Mouse (Mus musculus): ENCODE measurements around the gene Auh. TPM values are rescaled to one million over a fixed set of nuclear protein-coding genes. Genes with fewer than 3 reads are reported as not detected.

Gene Auh
- polyA plus RNA-seq, 1 experiment from 2014 or later: 64.6 TPM

DNA sequence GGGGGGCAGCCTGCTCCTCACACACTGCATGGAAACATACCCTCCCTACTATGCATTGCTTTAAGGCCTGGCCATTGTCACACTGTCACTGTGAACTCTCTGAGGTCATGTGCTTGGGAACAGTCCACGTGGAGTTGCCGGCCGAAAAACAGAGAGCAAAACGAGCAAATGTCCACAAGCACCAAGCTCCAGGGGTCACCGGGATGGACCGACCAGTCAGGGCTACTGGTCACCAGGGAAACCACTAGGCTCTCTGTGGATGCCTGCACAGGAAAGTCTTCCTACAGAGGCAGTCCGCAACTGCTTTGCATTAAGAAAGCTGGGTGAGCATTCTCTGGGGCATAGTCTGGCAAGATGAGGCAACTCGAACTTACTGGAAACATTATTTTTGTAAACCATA lies 82.0 kb downstream of the Auh start:
- Histone ChIP-seq H3K4me1 (replicated peaks) (peaks cover 20% of the 10 kb centered on the region), H3K36me3 (no peaks in the 10 kb centered on the region), H3K27me3 (no peaks in the 10 kb centered on the region), H3K4me3 (no peak overlapping the region), H3K27ac (no peak overlapping the region), H3K9ac (0 out of 2 replicates have a peak overlapping the region, but pooled peaks have one; percentile 19), H3K9me3 (no peaks in the 10 kb centered on the region), H3K4me2 (no peak overlapping the region)
- ATAC-seq (ENCODE audit: low FRiP score): no peak
- 66% methylated on average over 8 of the region's 8 CpGs for WGBS

DNA sequence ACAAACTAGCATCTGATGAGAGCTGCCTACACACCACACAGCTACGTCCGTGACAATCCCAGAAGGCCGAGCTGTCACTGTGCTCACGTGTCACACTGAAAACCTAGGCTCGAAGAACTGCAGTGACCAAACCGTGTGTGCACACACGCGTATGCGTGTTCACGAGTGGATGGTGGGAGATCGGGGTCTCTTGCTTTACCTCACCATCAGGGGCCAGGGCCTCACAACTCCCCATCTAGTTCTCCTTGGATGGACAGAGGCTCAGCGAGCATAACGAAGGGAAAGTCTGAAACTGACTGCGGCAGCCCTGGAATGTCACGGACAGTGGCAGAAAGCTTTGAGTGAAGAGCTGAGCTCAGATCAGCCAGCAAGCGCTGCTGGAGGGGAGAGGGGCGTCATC lies 82.4 kb downstream of the Auh start:
- Histone ChIP-seq H3K9me3 (no peaks in the 10 kb centered on the region), H3K4me3 (no peak overlapping the region), H3K27ac (no peak overlapping the region), H3K36me3 (no peaks in the 10 kb centered on the region), H3K4me1 (replicated peaks) (peaks cover 20% of the 10 kb centered on the region), H3K4me2 (no peak overlapping the region), H3K9ac (0 out of 2 replicates have a peak overlapping the region, but pooled peaks have one; percentile 19), H3K27me3 (no peaks in the 10 kb centered on the region)
- WGBS: 84% methylated on average over 17 of the region's 17 CpGs
- no peak for ATAC-seq (ENCODE audit: low FRiP score)

- no peak overlapping the region for H3K9ac ChIP-seq
- ATAC-seq (ENCODE audit: low FRiP score): no peak
- H3K9me3 ChIP-seq: no peaks in the 10 kb centered on the region
- H3K4me3 ChIP-seq: no peak overlapping the region
- H3K4me1 ChIP-seq (replicated peaks): peaks cover 20% of the 10 kb centered on the region
- WGBS: 92% methylated on average over 4 of the region's 4 CpGs
- H3K27me3 ChIP-seq: no peaks in the 10 kb centered on the region
- H3K4me2 ChIP-seq: no peak overlapping the region
- H3K27ac ChIP-seq: no peak overlapping the region
- peaks cover 3% of the 10 kb centered on the region; the same call in 1 of the 2 replicates for H3K36me3 ChIP-seq
Observed at GRCm38 (mm10) chr13:52845618-52846017, 83.9 kb downstream of the Auh start.

DNA sequence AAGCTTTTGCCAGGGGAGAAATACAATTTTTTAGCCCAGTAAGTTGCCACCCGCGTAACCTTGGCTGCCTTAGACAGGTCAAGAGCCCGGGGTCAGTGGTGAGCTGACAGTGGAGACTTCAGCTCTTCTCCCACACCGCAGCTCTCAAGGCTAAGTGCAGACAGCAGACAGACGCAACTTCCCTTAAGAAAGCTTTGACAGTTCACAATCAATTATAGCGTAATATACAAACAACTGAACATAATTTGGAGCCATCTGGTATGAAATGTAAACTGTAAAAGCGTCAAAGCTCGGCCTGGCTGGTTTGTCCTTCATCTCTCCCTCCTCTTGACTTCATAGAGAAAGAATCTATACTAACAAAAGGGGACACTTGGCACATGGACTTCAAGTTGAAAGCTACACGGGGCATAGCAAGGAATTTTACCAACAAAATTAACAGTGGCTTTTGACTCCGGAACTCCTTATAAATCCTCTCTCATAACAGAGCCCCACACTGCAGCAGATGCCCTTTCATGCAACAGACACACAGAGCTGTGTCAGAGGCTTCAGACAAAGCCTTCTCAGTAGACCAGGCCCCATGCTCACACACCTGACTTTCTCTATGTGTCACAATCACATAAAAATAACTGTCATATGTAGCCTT lies 85.8 kb downstream of the Auh start:
- H3K36me3 ChIP-seq: peaks cover 10% of the 10 kb centered on the region; the same call in 1 of the 2 replicates
- H3K27ac ChIP-seq: no peak overlapping the region
- H3K4me1 ChIP-seq (replicated peaks): peaks cover 23% of the 10 kb centered on the region
- no peaks in the 10 kb centered on the region for H3K9me3 ChIP-seq
- ATAC-seq (ENCODE audit: low FRiP score): no peak
- 82% methylated on average over 10 of the region's 10 CpGs for WGBS
- no peak overlapping the region for H3K4me2 ChIP-seq
- H3K9ac ChIP-seq: no peak overlapping the region
- H3K27me3 ChIP-seq: no peaks in the 10 kb centered on the region
- no peak overlapping the region for H3K4me3 ChIP-seq

GRCm38 (mm10) chr13:52836231-52836630 lies 93.2 kb downstream of the Auh start:
- no peak overlapping the region for H3K4me3 ChIP-seq
- 96% methylated on average over 8 of the region's 8 CpGs for WGBS
- ATAC-seq (ENCODE audit: low FRiP score): no peak
- H3K36me3 ChIP-seq: peaks cover 41% of the 10 kb centered on the region
- no peaks in the 10 kb centered on the region for H3K27me3 ChIP-seq
- H3K27ac ChIP-seq: no peak overlapping the region
- H3K9me3 ChIP-seq: no peaks in the 10 kb centered on the region
- H3K4me1 ChIP-seq (replicated peaks): peaks cover 6% of the 10 kb centered on the region; the same call in 1 of the 2 replicates
- no peak overlapping the region for H3K4me2 ChIP-seq
- H3K9ac ChIP-seq: no peak overlapping the region

- Histone ChIP-seq H3K36me3 (peaks cover 31% of the 10 kb centered on the region), H3K27ac (no peak overlapping the region), H3K9me3 (no peaks in the 10 kb centered on the region), H3K4me1 (replicated peaks) (peaks cover 5% of the 10 kb centered on the region; the same call in 1 of the 2 replicates), H3K4me3 (no peak overlapping the region), H3K9ac (no peak overlapping the region), H3K4me2 (no peak overlapping the region), H3K27me3 (no peaks in the 10 kb centered on the region)
- ATAC-seq (ENCODE audit: low FRiP score): no peak
- WGBS: 85% methylated on average over 8 of the region's 8 CpGs
Observed at GRCm38 (mm10) chr13:52834591-52834990, 94.9 kb downstream of the Auh start.

GRCm38 (mm10) chr13:52833748-52834147 lies 95.7 kb downstream of the Auh start:
- ATAC-seq (ENCODE audit: low FRiP score): no peak
- no peaks in the 10 kb centered on the region for H3K27me3 ChIP-seq
- WGBS: 84% methylated on average over 2 of the region's 2 CpGs

DNA sequence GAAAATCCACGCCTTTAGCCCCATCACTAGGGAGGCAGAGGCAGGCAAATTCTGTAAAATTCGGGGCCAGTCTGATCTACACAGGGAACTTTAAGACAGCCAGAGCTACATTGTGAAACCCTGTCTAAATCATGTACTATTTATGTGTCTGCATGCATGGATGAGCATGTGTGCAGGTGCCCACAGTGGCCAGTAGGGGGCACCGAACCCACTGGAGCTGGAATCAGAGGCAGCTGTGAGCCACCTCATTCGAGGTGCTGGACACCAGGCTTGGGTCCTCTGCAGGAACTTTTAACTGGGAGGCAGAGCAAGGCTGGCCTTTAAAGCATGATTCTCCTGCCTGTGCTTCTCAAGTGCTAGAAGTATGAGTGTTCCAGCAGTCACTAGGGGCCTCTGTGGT lies 96.3 kb downstream of the Auh start:
- ATAC-seq (ENCODE audit: low FRiP score): no peak
- H3K4me1 ChIP-seq (replicated peaks): no peaks in the 10 kb centered on the region
- no peak overlapping the region for H3K27ac ChIP-seq
- H3K4me2 ChIP-seq: no peak overlapping the region
- H3K9me3 ChIP-seq: no peaks in the 10 kb centered on the region
- no peaks in the 10 kb centered on the region for H3K27me3 ChIP-seq
- H3K36me3 ChIP-seq: peaks cover 31% of the 10 kb centered on the region
- WGBS: 78% methylated on average over 4 of the region's 4 CpGs
- H3K4me3 ChIP-seq: no peak overlapping the region
- no peak overlapping the region for H3K9ac ChIP-seq

More at GRCm38 (mm10) chr13:52833748-52834147, 95.7 kb downstream of the Auh start:
- Histone ChIP-seq H3K4me3 (no peak overlapping the region), H3K9me3 (no peaks in the 10 kb centered on the region), H3K27ac (no peak overlapping the region), H3K4me2 (no peak overlapping the region), H3K36me3 (peaks cover 31% of the 10 kb centered on the region), H3K9ac (no peak overlapping the region), H3K4me1 (replicated peaks) (no peaks in the 10 kb centered on the region)

DNA sequence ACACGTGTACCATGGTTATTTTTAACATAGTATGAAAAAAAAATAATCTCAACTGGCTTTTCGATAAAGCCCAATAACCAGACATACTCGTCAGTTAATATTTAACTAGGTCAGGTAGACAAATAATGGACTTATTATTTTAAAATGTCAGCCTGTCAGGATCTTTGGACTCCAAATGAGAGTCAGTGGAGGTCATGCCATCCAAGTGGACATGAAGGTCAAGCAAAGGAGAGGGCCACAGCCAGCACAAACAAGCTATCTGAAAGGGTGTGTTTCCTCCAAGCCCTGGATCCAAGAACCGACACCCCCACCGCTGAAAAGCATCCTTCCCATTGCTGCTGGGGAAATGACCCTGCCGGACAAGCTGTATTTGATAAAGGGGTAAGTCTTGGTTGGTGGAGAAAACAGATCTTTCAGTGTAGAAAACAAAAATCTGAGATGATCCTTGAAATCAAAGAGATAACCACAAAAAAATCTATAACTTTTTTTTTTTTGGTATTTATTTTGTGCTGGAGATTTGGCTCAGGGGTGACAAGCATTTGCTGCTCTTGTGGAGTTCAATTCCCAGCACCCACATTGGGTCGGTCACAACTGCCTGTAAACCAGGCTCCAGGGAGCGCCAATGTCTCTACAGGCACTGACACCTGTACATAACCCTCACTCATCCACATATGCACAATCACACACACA lies 96.9 kb downstream of the Auh start:
- whole genome bisulfite sequencing: 90% methylated on average over 8 of the region's 8 CpGs
- Histone ChIP-seq H3K4me3 (no peak overlapping the region), H3K27ac (no peak overlapping the region), H3K4me2 (no peak overlapping the region), H3K9me3 (no peaks in the 10 kb centered on the region), H3K27me3 (no peaks in the 10 kb centered on the region), H3K4me1 (replicated peaks) (no peaks in the 10 kb centered on the region), H3K9ac (no peak overlapping the region), H3K36me3 (peaks cover 28% of the 10 kb centered on the region)
- no peak for ATAC-seq (ENCODE audit: low FRiP score)

- no peak overlapping the region for H3K9ac ChIP-seq
- no peak for ATAC-seq (ENCODE audit: low FRiP score)
- H3K4me2 ChIP-seq: no peak overlapping the region
- no peaks in the 10 kb centered on the region for H3K9me3 ChIP-seq
- H3K27me3 ChIP-seq: no peaks in the 10 kb centered on the region
- WGBS: 90% methylated on average over 13 of the region's 13 CpGs
- H3K27ac ChIP-seq: no peak overlapping the region
- H3K36me3 ChIP-seq: peaks cover 13% of the 10 kb centered on the region
- H3K4me3 ChIP-seq: no peak overlapping the region
- no peaks in the 10 kb centered on the region for H3K4me1 ChIP-seq (replicated peaks)
Observed at GRCm38 (mm10) chr13:52831037-52831757, 98.3 kb downstream of the Auh start.

DNA sequence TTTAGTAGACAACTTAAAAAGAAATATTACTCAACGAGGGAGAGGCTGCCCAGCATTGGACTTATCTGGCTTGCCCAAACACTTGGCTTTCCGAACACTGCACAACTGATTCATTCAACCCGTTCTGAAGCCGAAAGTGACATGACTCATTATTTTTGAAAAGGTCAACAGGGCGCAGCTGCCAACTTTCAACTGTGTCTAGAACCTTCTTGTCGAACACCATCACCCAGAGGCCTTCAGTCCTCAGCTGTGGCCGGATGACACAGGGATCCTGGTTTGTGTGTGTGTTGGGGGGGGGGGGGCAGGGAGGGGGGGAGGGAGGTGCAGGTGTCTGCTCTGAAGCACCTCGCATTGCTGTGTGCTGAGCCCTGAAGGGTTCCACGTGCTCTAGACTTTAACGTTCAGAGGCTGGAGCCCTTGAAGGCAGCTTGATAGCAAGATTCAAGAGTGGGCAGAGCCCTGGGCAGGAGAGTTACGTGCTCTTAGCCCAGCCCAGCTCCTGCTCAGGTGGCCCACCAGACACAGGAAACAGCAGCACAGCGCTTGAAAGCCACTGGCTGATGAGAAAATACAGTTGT lies 100.4 kb downstream of the Auh start:
- ATAC-seq (ENCODE audit: low FRiP score): no peak
- H3K27ac ChIP-seq: no peak overlapping the region
- H3K9ac ChIP-seq: no peak overlapping the region
- no peaks in the 10 kb centered on the region for H3K27me3 ChIP-seq
- H3K9me3 ChIP-seq: no peaks in the 10 kb centered on the region
- no peak overlapping the region for H3K4me3 ChIP-seq
- H3K4me1 ChIP-seq (replicated peaks): 0 out of 2 replicates have a peak, but pooled peaks cover 4% of the 10 kb centered on the region
- no peaks in the 10 kb centered on the region for H3K36me3 ChIP-seq
- H3K4me2 ChIP-seq: no peak overlapping the region
- WGBS: 73% methylated on average over 12 of the region's 12 CpGs

DNA sequence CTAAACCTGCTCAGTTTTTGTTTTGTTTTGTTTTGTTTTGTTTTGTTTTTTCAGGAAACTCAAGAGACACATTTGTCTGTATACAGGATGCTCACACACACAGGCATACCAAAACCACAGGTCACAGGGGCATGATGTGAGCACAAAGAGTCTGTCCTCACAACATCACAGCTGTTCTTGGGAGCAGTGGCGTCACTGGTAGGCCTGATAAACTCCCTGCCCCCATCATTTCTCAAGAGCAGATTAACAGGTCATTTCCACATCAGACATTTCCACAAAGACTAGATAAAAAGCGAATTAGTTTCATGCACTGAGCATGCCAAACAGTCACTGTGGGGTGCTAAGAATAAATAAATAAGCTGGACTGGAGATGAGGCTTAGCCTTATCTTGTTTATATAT lies 101.3 kb downstream of the Auh start:
- Histone ChIP-seq H3K4me3 (no peak overlapping the region), H3K9me3 (no peaks in the 10 kb centered on the region), H3K27me3 (no peaks in the 10 kb centered on the region), H3K36me3 (no peaks in the 10 kb centered on the region), H3K9ac (no peak overlapping the region), H3K27ac (no peak overlapping the region), H3K4me2 (no peak overlapping the region), H3K4me1 (replicated peaks) (0 out of 2 replicates have a peak, but pooled peaks cover 4% of the 10 kb centered on the region)
- 53% methylated on average over 2 of the region's 2 CpGs for WGBS
- ATAC-seq (ENCODE audit: low FRiP score): no peak

Measured in hindbrain, embryonic 13.5 days (tissue).